Mouse (Mus musculus) midbrain, embryonic 11.5 days (tissue): ENCODE data around the gene Tanc1. TPM values are rescaled to one million over a fixed set of nuclear protein-coding genes. Genes with fewer than 3 reads are reported as not detected.

Experiments
- ATAC-seq: fragments of 200-750 bp; cut with Nextera tagmentation; 2 replicates; pipeline ENCODE4 v1.8.0; 2017; ENCODE audit warnings: moderate TSS enrichment, moderate library complexity; ENCODE audit not compliant: low FRiP score
- DNase-seq: peaks from one replicate; pipeline ENCODE4 v3.0.0; 2015; ENCODE audit warnings: low spot score; ENCODE audit errors: missing footprints
- H3K27ac ChIP-seq: fragments of 300-500 bp; sonication (generic); 2 replicates; pipeline ENCODE4 v1.5.1; 2014; ENCODE audit warnings: low read depth, low read length
- H3K27me3 ChIP-seq: fragments of 300-500 bp; sonication (generic); 2 replicates; pipeline ENCODE4 v1.6.1; 2014; ENCODE audit warnings: mild to moderate bottlenecking, low read length, moderate library complexity, mixed read lengths; ENCODE audit not compliant: control insufficient read depth, insufficient read depth
- H3K36me3 ChIP-seq: fragments of 300-500 bp; sonication (generic); 2 replicates; pipeline ENCODE4 v1.6.1; 2014; ENCODE audit warnings: mild to moderate bottlenecking, low read length, moderate library complexity, mixed read lengths; ENCODE audit not compliant: control insufficient read depth, insufficient read depth
- H3K4me1 ChIP-seq: fragments of 300-500 bp; sonication (generic); 2 replicates; pipeline ENCODE4 v1.6.1; 2014; ENCODE audit warnings: low read length; ENCODE audit not compliant: control insufficient read depth, insufficient read depth
- H3K4me2 ChIP-seq: fragments of 300-500 bp; sonication (generic); 2 replicates; pipeline ENCODE4 v1.6.1; 2014; ENCODE audit warnings: mild to moderate bottlenecking, moderate library complexity
- H3K4me3 ChIP-seq: fragments of 300-500 bp; sonication (generic); 2 replicates; pipeline ENCODE4 v1.5.1; 2014; ENCODE audit warnings: low read depth, low read length
- H3K9ac ChIP-seq: fragments of 300-500 bp; sonication (generic); 2 replicates; pipeline ENCODE4 v1.6.1; 2014; ENCODE audit warnings: low read length
- H3K9me3 ChIP-seq: fragments of 300-500 bp; sonication (generic); 2 replicates; pipeline ENCODE4 v1.6.1; 2016; ENCODE audit warnings: low read length; ENCODE audit not compliant: control insufficient read depth
- WGBS: fragments of 180-500 bp; shearing (Covaris S2); extraction: QIAGEN DNeasy Blood & Tissue Kit; methylation state at CpG from one replicate; pipeline ENCODE4 v1.1.7; 2014; 5-methylcytosine and 5-hydroxymethylcytosine counted together
- polyA plus RNA-seq: library from polyadenylated mRNA; unstranded; fragments of >200 nt; fragmentation: Nextera tagmentation; extraction: Ambion mirVana; gene quantifications from 2 replicates; pipeline ENCODE4 v1.2.1, GENCODE M21; 2014

The Tanc1 gene
- polyA plus RNA-seq, 1 experiment from 2014 or later, result 6.7 TPM

DNA sequence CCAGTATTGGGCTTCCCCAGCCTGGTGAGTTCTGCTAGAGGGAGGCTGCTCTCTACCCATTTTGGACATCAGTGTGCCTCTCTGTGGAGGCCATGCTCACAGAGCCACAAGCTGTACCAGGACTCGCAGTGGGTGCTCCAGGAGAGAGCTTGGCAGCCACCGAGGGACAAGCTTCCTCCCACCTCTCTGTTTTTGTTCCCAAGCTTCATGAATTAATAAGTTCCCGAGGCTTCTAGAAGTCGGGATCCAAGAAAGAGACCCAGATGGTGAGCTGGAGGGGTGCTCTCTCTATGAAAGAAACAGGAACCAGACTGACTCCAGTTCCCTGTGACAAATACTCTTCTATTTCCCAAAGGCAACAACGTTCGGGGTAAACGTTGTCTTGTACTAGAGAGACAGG is 43.6 kb downstream of the Tanc1 start:
- no peak for ATAC-seq
- DNase-seq, result no peak
- peaks cover 24% of the 10 kb centered on the region for H3K27me3 ChIP-seq
- H3K36me3 ChIP-seq, result no peaks in the 10 kb centered on the region
- no peaks in the 10 kb centered on the region for H3K9me3 ChIP-seq
- peaks cover 4% of the 10 kb centered on the region; the same call in 1 of the 2 replicates for H3K4me1 ChIP-seq
- no peak overlapping the region for H3K4me2 ChIP-seq
- no peak overlapping the region for H3K4me3 ChIP-seq
- WGBS, result 60% methylated on average over 7 of the region's 7 CpGs
- no peak overlapping the region for H3K27ac ChIP-seq
- no peak overlapping the region for H3K9ac ChIP-seq

DNA sequence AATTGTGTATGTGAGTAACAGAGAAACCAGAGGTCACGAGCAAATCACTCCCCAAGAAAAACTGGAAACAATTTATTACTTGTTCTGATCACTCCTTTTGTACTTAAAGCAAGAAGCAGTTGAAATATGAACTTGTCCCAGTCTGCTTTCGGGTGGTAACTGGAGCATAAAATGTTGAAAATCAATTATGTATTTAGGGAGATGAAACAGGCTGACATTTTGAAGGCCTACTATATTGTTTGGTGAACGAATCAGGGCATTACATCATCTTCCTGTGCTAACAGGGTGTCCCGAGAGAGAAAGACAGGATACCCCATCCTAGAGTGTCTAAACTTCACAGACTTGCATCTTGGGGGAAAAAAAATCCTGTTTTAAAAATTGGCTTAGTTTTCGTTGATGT is 44.8 kb downstream of the Tanc1 start:
- H3K9me3 ChIP-seq, result no peaks in the 10 kb centered on the region
- H3K27ac ChIP-seq, result no peak overlapping the region
- ATAC-seq, result no peak
- H3K27me3 ChIP-seq, result peaks cover 18% of the 10 kb centered on the region
- no peak overlapping the region for H3K4me2 ChIP-seq
- no peak for DNase-seq
- peaks cover 9% of the 10 kb centered on the region for H3K4me1 ChIP-seq
- 63% methylated on average over 5 of the region's 5 CpGs for WGBS
- no peaks in the 10 kb centered on the region for H3K36me3 ChIP-seq
- no peak overlapping the region for H3K4me3 ChIP-seq
- H3K9ac ChIP-seq, result no peak overlapping the region

DNA sequence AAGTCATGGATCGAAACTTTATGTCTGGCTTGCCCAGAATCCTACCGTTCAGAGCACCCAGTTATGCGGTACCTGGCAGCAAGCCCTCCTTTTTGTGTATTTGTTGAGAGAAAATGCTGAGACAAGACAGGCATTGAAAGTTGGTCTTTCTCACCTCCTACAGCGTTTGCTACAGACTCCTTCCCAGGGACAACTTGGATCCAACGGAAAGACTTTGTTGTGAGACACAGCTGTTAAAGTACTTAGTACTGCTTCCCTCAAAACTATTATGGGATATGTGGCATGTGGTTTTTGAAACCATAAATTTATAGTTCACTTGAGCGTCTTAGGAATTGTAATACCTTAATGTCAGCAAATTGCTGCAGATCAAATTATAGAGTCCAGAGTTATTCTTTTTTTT is 47.8 kb downstream of the Tanc1 start:
- WGBS, result 91% methylated on average over 6 of the region's 6 CpGs
- Histone ChIP-seq H3K4me2 (no peak overlapping the region), H3K4me1 (peaks cover 5% of the 10 kb centered on the region; the same call in 1 of the 2 replicates), H3K4me3 (no peak overlapping the region), H3K27me3 (peaks cover 10% of the 10 kb centered on the region), H3K27ac (no peak overlapping the region), H3K9ac (no peak overlapping the region), H3K36me3 (no peaks in the 10 kb centered on the region), H3K9me3 (no peaks in the 10 kb centered on the region)
- ATAC-seq (no peak), DNase-seq (no peak)

DNA sequence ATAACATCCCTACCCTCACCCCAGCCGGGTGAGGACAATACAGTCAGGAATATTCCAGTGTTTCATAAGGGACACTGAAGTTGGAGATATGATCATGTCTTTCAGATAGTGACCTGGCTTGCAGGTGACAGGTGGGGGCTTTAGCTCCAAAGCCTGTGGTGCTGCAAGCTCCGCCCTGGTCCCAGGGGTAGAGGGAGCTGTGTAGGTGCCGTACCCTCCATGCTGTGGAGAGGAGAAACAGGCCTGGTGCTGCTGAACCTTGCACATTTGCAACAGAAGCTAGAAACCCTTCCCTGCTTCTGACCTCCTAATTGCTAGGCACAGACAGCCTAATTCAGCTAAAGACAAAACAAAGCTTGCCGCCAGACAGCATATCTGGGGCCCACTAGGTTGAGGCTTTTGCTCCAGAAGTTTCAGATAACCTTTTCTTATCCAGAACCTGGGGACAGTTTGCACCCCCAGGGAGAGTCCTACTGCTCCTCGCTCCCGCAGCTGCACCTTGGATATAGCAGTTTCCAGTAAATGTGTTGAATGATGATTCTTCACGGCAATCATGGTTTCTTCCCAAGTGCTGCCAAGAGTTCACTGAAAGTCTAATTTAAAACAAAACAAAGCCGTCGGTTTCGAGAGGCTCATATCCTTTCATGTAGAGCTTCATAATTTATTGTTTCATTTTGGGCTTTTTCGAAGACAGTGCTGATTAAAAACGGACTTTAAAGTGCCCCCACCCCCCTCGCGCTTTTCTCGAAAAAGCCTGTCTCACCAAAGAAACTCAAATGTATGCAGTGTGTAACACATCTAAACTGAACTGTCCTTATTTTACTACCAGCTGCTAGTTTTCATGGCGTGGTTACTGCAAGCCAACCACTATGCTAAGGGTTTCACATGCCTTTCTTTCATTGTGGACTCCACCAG is 49.3 kb downstream of the Tanc1 start:
- DNase-seq, result no peak
- no peak overlapping the region for H3K27ac ChIP-seq
- H3K27me3 ChIP-seq, result no peaks in the 10 kb centered on the region; the same call in 1 of the 2 replicates
- H3K4me2 ChIP-seq, result no peak overlapping the region
- H3K4me1 ChIP-seq, result peaks cover 5% of the 10 kb centered on the region; the same call in 1 of the 2 replicates
- H3K9ac ChIP-seq, result no peak overlapping the region
- no peak for ATAC-seq
- no peak overlapping the region for H3K4me3 ChIP-seq
- WGBS, result 76% methylated on average over 16 of the region's 16 CpGs
- H3K9me3 ChIP-seq, result no peaks in the 10 kb centered on the region
- H3K36me3 ChIP-seq, result no peaks in the 10 kb centered on the region

DNA sequence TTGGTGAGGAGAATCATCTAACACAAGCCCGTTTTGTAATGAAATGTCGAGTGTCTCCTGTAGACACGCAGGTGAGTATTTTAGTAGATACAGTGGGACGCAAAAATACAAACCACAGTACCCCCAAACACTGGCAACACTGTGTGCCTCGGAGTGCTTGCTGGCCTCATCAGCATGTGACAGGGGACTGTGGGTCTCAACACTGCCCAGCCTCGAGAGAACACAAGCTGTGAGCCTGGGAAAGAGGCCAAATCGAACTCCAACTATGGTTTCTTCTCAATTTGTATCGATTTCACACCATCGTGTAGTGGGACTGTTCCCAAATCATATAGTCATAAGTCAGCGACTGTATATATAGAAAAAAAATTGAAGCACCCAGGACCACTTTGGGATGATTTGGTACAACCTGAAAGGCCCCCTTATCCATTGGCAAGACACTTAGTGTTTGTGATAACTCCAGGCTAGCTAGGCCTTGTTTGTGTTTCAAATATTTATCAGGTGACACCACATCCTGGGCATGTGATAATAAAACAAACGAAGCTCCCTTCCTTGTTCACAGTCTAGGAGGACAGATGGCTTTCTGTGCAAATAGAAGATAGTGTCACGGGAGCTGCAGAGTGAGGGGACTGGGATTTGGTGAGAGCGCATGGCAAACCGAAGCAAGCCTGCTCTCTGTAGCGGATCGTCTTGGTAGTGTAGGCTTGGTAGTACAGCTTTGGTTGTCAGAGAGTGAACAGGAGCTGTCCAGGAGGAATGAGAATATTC is 53.1 kb downstream of the Tanc1 start:
- Histone ChIP-seq H3K4me1 (peaks cover 5% of the 10 kb centered on the region; the same call in 1 of the 2 replicates), H3K27me3 (no peaks in the 10 kb centered on the region), H3K9me3 (no peaks in the 10 kb centered on the region), H3K36me3 (no peaks in the 10 kb centered on the region), H3K4me2 (no peak overlapping the region), H3K9ac (no peak overlapping the region), H3K27ac (no peak overlapping the region), H3K4me3 (no peak overlapping the region)
- 83% methylated on average over 16 of the region's 16 CpGs for WGBS
- no peak for DNase-seq
- ATAC-seq, result no peak

DNA sequence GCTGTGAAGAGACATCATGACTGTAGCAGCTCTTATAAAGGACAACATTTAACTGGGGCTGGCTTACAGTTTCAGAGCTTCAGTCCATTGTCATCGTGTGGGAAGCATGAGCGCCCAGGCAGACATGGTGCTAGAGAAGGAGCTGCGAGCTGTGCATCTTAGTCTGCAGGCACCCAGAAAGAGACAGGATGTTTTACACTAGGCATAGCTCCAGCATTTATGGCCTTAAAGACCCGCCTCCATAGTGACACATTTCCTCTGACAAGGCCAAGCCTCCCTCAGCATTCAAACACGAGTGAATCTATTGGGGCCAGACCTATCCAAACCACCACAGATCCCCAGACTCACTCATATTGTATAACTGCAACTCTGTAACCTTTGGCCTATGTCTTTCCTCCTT is 54.7 kb downstream of the Tanc1 start:
- DNase-seq, result no peak
- Histone ChIP-seq H3K9me3 (no peaks in the 10 kb centered on the region), H3K4me1 (no peaks in the 10 kb centered on the region; the same call in 1 of the 2 replicates), H3K27ac (no peak overlapping the region), H3K9ac (no peak overlapping the region), H3K4me3 (no peak overlapping the region), H3K4me2 (no peak overlapping the region), H3K27me3 (no peaks in the 10 kb centered on the region), H3K36me3 (no peaks in the 10 kb centered on the region)
- 91% methylated on average over 5 of the region's 5 CpGs for WGBS
- ATAC-seq, result no peak

DNA sequence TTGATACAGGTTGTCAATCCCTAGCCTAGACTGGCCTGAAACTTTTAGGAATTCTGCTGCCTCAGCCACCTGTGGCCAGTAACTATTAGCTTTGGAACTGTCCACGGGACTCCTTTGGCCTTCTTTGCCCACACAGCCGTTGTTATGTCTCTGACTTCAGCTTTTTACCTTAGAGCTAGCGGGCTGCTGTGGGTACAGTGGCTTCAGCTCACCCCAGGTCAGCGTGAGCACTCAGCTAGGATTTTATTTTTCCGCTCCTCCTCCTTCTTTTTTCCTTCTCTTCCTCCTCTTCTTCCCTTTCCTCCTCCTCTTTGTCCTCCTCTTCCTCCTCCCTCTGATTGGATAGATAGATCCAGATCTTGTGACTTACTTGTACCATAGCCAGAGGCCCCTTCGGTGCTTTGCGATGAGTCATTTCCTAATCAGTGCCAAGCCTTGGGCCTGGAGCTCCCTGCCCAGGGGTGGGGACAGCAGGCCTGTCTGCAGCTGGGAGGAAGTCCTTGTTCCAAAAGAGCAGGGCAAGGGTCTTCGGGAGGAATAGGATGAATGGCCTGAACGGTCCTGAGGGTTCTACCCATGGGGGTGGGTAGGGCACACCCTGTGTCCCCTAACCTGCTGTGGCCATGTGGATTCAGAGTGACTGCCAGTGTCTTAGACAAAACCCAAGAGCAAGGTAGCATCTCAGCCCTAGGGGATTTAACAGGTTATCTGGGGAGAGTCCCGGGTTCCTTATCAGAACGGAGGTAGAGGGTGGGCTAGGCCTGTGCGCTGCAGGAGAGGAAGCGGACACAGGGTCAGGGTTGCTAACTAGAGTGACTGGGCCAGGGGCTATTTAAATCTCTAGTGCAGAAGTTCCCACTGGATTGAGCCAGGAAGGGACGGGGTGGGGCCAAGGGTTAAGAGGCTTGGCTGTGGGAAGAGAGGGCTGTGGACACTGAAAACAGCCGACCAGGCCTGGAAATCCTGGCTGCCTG is 58.5 kb downstream of the Tanc1 start:
- H3K4me1 ChIP-seq, result peaks cover 2% of the 10 kb centered on the region; the same call in 1 of the 2 replicates
- no peaks in the 10 kb centered on the region for H3K9me3 ChIP-seq
- ATAC-seq (no peak), DNase-seq (no peak)
- no peaks in the 10 kb centered on the region for H3K27me3 ChIP-seq
- no peak overlapping the region for H3K4me3 ChIP-seq
- 71% methylated on average over 15 of the region's 15 CpGs for WGBS
- H3K4me2 ChIP-seq, result no peak overlapping the region
- no peak overlapping the region for H3K9ac ChIP-seq
- no peaks in the 10 kb centered on the region for H3K36me3 ChIP-seq
- no peak overlapping the region for H3K27ac ChIP-seq

DNA sequence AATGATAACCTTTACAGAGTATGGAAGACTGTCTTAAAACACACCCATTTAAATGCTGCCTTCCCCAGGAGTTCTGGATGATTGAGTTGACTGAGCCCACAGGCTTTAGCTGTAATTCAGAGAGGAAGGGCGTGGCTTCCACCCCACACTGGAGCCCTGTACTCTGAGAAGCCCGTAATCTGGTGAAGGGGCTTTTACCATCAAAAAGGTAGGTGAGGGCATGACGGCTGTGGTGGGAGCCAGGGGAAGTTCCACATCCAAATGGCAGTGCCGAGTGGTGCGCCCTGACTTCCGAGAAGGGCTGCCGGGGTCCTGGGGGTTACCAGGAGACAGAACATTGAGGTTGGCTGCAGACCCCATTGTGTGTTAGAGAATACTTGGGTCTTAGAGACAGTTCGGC is 59.8 kb downstream of the Tanc1 start:
- H3K4me3 ChIP-seq, result no peak overlapping the region
- no peaks in the 10 kb centered on the region for H3K9me3 ChIP-seq
- H3K4me2 ChIP-seq, result no peak overlapping the region
- 52% methylated on average over 8 of the region's 8 CpGs for WGBS
- peaks cover 2% of the 10 kb centered on the region; the same call in 1 of the 2 replicates for H3K4me1 ChIP-seq
- no peaks in the 10 kb centered on the region for H3K36me3 ChIP-seq
- H3K27ac ChIP-seq, result no peak overlapping the region
- H3K27me3 ChIP-seq, result no peaks in the 10 kb centered on the region
- ATAC-seq (no peak), DNase-seq (no peak)
- no peak overlapping the region for H3K9ac ChIP-seq
